Mouse (Mus musculus) myocyte (in vitro differentiated cells): ENCODE data around the gene Cdh1.

Source experiments
- MYOG ChIP-seq, 3 experiments: IDR thresholded peaks; one replicate each; pipeline ENCODE4 v1.6.1; 2011; ENCODE audit warnings: control low read depth in 2 of 3, low read depth in 2 of 3, mild to moderate bottlenecking in 2 of 3; ENCODE audit not compliant: insufficient read length in 2 of 3, control insufficient read depth in 1 of 3, insufficient read depth in 1 of 3
- POLR2A ChIP-seq: IDR thresholded peaks from one replicate; pipeline ENCODE4 v1.6.1; 2011; ENCODE audit warnings: low read depth, mild to moderate bottlenecking, control low read depth, moderate library complexity; ENCODE audit not compliant: insufficient read length
- POLR2AphosphoS2 ChIP-seq: IDR thresholded peaks from one replicate; pipeline ENCODE4 v1.6.1; 2011; ENCODE audit warnings: low read depth, control low read depth; ENCODE audit not compliant: insufficient read length
- REST ChIP-seq: IDR thresholded peaks from one replicate; pipeline ENCODE4 v1.6.1; 2011; ENCODE audit warnings: mild to moderate bottlenecking, control low read depth, moderate library complexity; ENCODE audit not compliant: insufficient read depth, insufficient read length

DNA sequence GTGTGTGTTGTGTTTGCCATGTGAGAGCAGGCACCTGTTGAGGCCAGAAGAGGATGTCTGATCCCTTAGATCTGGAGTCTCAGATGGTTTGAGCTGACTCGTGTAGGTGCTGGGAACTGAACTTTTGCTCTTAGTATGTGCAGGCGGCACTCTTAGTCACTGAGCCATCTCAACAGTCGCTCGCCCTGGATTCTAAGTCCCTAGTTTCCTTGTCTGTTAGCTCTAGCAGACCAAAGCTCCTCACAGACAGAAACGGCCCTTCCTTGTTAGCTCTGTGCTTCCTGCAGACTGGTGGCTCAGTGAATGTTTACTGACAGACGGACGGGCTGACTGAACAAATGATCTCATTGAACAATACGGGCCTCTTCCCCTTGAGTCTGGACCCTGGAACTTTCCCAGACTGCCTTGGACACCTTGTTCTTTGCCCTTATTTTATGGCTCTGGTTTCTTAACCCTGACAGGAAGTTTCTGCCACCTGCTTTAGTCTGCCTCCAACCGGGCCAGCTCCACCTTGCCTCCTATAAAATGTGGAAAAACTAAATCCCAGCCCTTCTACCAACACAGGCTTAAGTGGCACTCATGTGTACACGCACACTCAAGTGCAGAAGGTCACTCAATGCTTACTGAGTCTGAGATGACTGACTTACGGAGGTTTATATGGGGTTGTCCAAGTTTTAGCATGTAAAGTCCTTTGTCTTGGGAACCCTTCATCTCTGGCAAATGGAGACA lies 18.0 kb upstream of the Cdh1 start:
- TF ChIP-seq MYOG (IDR thresholded peaks at IDR 0.05; ENCODE audit: control insufficient read depth in 1 of 3, insufficient read depth in 1 of 3, insufficient read length in 2 of 3, low read depth in 2 of 3) (no peak), POLR2A (no peak), POLR2AphosphoS2 (no peak), REST (no peak)
